Mouse (Mus musculus) gastrocnemius, postnatal 4 days (tissue): ENCODE data around the gene Csnk2a1. TPM values are rescaled to one million over a fixed set of nuclear protein-coding genes. Genes with fewer than 3 reads are reported as not detected.

Experiments
- DNase-seq, 2 experiments: peaks; one replicate each; pipeline ENCODE4 v3.0.0; 2021 to 2022; ENCODE audit warnings: low spot score in 2 of 2, mixed read lengths in 2 of 2
- total RNA-seq, 2 experiments: library from RNA; stranded (reverse); gene quantifications; 2 replicates each; pipeline ENCODE4 v1.2.3; 2021

Gene Csnk2a1
- total RNA-seq, 2 experiments from 2014 or later, result 77.4 to 89.6 TPM

DNA sequence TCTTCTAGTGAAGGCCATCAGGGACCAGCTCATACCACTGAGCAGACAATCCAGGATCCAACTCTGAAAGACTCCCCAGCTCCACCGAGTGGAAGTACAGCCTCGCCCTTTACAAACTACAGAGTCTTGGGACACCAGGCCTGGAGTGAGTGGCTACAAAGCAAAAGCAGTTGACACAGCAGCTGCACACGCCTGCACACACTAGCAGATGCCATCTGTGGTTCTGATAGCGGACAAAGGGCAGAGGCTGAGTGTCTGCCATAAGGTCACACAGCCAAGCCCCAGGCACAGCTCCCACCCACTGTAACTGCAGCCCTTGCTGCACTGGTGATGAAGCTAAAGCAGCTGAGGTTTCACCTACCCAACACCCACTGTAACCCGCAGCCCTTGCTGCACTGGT lies 94.9 kb downstream of the Csnk2a1 start:
- DNase-seq, result no peak

- DNase-seq, result no peak
These were observed 95.6 kb downstream of the Csnk2a1 start for GRCm38 (mm10) chr2:152322198-152322597.

GRCm38 (mm10) chr2:152323971-152324370 lies 97.3 kb downstream of the Csnk2a1 start:
- DNase-seq, result no peak

DNA sequence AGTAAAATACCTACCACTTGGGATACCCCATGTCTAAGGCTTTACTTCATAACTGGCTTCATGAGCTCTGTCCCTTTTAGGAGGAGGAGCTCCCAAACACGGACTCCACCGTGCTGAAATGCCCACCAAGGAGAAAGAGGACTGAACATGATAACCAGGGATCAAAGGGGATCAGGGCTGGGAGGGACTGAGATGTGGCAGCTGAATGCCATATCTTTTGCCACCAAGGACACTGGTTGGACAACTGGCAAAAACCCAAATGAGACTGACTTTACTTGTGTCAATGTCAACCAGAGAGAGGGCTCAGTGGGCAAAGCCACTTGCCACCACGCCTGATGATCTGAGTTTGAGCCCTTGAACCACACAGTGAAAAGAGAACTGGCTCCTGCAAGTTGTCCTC lies 98.2 kb downstream of the Csnk2a1 start:
- no peak for DNase-seq

DNA sequence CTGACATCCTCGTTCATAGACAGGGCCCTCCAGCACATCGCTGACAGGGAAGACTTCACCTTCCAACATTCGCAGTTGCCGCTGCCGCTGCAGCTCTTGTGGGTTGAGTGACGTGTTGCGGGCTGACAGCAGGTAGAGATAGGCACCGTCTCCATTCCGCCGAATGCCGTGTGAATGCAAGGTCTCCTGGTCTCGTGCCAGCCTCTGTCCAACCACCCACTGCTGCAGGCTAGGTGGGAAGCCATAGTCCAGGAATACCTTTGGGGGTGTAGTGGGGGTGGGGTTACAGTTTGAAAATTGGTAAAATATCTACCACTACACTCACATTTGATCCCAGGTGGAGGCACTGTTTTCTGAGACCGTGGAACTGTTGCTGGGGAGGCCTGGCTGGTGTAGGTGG lies 99.5 kb downstream of the Csnk2a1 start:
- no peak for DNase-seq

DNA sequence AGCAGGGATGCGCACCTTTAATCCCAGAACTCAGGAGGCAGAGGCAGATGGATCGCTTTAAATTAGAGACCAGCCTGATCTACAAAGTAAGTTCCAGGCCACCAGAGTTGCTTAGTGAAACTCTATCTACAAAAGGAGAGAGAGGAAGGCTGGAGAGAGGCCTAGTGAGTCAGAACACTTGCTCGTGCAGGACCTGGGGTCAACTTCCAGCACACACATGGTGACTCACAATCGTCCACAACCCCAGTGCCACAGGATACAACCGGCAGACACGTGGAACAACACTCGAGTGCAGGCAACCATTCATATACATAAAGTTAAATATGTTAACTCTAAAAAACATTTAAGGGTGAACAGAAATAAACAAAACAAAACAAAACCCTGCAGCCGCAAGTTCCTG lies 100.0 kb downstream of the Csnk2a1 start:
- no peak for DNase-seq

DNA sequence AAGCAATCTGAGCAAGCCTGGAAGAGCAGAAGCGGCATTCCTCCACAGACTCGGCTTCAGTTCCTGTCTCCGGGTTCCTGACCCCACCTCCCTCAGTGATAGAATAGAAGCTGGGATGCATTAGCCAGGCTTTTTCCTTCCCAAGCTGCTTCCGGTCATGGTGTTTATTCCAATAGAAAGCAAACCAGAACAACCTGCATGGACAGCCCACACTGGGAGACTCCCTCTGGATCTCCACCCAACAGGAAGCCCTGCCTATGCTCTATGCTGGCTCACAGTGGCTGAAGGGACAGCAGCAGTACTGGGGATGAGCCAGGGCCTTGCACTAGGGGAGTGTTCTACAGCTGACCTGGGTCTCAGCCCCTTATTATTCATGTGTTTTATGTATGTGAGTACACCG lies 101.3 kb downstream of the Csnk2a1 start:
- DNase-seq, result no peak

GRCm38 (mm10) chr2:152330858-152331423 lies 104.3 kb downstream of the Csnk2a1 start:
- DNase-seq, result no peak

Other genes starting within 250 kb of the Csnk2a1 start
- 10 to 100 TPM; 11.1 to 14.3 TPM for gene Fam110a, start 246.6 kb upstream of the Csnk2a1 start, total RNA-seq
- gene Slc52a3, start 230.3 kb upstream of the Csnk2a1 start, total RNA-seq, result 1 to 10 TPM; 1.3 to 1.6 TPM
- not detected for gene Scrt2, start 145.3 kb upstream of the Csnk2a1 start, total RNA-seq
- 10 to 100 TPM; 13.4 to 14.8 TPM for gene Srxn1, start 121.3 kb upstream of the Csnk2a1 start, total RNA-seq
- gene Tcf15, start 83.3 kb upstream of the Csnk2a1 start, total RNA-seq, result 10 to 100 TPM; 18.4 to 21.9 TPM
- 10 to 100 TPM; 50.3 to 50.5 TPM for gene Tbc1d20, start 67.0 kb downstream of the Csnk2a1 start, total RNA-seq
- gene Rbck1, start 105.8 kb downstream of the Csnk2a1 start, total RNA-seq, result 10 to 100 TPM; 60.1 to 67.8 TPM
- 1 to 10 TPM; 1.4 to 1.7 TPM for gene Trib3, start 117.2 kb downstream of the Csnk2a1 start, total RNA-seq
- under 1 TPM in 1 of 2 experiments, not detected in 1; 0.23 TPM for gene Nrsn2, start 149.8 kb downstream of the Csnk2a1 start, total RNA-seq
- gene Sox12, start 171.2 kb downstream of the Csnk2a1 start, total RNA-seq, result 10 to 100 TPM; 17.6 TPM
- gene Zcchc3, start 188.2 kb downstream of the Csnk2a1 start, total RNA-seq, result 10 to 100 TPM; 12.3 to 13.6 TPM
- gene 6820408C15Rik, start 188.7 kb downstream of the Csnk2a1 start, total RNA-seq, result under 1 TPM; 0.15 to 0.18 TPM
- not detected for gene Defb23, start 237.8 kb downstream of the Csnk2a1 start, total RNA-seq